Mouse (Mus musculus): ENCODE data around the gene Epn1.

The Epn1 gene

GRCm38 (mm10) chr7:5098769-5099168 lies 18.7 kb downstream of the Epn1 start:
- DNase-seq: no peak

- DNase-seq: no peak
Observed at GRCm38 (mm10) chr7:5099796-5100195, 19.8 kb downstream of the Epn1 start.

- no peak for DNase-seq
Observed at GRCm38 (mm10) chr7:5101066-5101663, 21.1 kb downstream of the Epn1 start.

- peak; percentile 32 to 43 for DNase-seq
Observed at GRCm38 (mm10) chr7:5102564-5102963, 22.5 kb downstream of the Epn1 start.

- DNase-seq: no peak
Observed at GRCm38 (mm10) chr7:5108272-5108671, 28.2 kb downstream of the Epn1 start.

GRCm38 (mm10) chr7:5109301-5109700 lies 29.3 kb downstream of the Epn1 start:
- no peak for DNase-seq

- no peak for DNase-seq
Observed at GRCm38 (mm10) chr7:5112701-5113100, 32.7 kb downstream of the Epn1 start.

GRCm38 (mm10) chr7:5116850-5117249 lies 36.8 kb downstream of the Epn1 start, which contains the start of gene Rfpl4:
TSS of gene Rfpl4 (minus strand) at chr7:5116950.
- no peak for DNase-seq

- no peak for DNase-seq
Observed at GRCm38 (mm10) chr7:5125078-5125477, 45.0 kb downstream of the Epn1 start.

- peak; percentile 62 to 81 for DNase-seq
Observed at GRCm38 (mm10) chr7:5125549-5126406, 45.7 kb downstream of the Epn1 start, which contains the start of gene Rasl2-9. TSS of gene Rasl2-9 (minus strand) at chr7:5125950.

Data from kidney, adult 8-10 months (tissue).